Mouse (Mus musculus) ovary, postnatal 10 days (tissue): ENCODE data around the gene Nrxn1.
A peak's percentile ranks its signal among the peaks of the same experiment; 100 is the strongest.
"Not testable (repeated sequence)": the region's sequence is repeated elsewhere in the genome, so short reads cannot be mapped to it uniquely, and the experiment has no call there.

Experiments used
- DNase-seq: peaks from one replicate; pipeline ENCODE4 v3.0.0; 2022; ENCODE audit warnings: low spot score

Gene Nrxn1

DNA sequence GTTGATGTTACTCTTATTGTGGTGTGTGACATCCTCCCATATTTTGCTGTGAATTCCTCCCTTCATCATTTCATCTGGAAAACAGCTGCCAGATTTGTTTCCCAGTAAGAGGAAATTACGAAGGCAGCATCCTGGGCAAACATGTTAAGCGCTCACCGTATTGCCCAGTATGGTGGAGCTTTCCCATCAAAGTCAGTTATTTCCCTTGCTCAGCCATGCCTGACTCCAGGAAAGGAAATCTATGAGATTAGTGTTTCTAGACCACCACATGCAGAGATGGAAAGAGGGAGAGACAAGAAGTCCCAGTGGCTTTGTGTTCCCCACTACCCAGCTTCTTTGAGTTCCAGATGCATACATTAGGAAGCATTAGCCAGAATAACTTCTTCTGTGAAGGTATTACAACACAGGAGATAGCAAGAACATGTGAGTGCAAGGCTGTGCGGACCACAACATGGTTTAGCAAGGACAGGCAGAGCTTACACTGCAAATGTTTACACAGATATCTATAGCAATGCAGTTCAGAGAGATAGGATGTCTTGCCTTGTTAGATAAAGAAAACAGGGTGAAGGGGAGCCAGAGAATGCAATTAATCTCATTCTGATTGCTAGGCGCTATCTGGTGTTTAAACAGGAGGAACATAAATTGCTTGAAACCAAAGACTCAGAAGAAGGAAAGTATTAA is 839.3 kb downstream of the Nrxn1 start:
- DNase-seq: no peak

GRCm38 (mm10) chr17:90252196-90252595 is 840.7 kb downstream of the Nrxn1 start:
- no peak for DNase-seq

DNA sequence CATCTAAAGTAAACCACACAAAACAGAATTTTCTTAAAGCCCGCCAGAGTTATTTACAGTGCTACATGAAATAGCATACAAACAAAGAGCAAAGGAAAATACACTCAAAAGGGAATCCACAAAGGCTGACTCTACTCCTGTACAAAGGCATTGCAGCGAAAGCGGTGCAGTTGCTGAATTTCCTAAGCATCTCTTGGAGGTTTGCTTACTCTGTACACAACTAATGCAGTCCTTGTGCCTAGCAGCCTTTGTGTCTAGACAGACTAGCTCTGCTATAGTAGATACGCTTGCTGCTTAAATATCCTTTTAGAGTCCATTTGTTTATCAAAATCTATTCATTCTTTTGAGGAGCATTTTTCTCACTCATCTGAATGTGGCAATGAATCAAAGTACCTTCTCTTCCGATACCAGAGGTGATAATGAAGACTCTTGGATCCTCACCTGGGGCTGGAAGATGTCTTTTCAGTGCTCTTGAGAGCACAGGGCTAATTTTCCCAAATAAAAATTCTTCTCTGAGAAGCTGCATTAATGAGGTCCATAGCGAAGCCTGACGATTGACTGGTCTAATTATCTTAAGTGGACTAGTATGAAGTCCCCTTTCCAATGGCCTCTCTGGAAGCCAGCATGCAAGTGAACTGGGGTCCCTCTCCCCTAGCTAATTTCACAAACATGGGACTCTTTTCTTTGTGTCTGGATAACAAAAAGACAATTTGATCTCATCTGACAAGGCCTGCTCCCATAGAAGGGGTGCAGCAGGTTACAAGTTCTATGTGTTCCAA is 845.6 kb downstream of the Nrxn1 start:
- DNase-seq: no peak

DNA sequence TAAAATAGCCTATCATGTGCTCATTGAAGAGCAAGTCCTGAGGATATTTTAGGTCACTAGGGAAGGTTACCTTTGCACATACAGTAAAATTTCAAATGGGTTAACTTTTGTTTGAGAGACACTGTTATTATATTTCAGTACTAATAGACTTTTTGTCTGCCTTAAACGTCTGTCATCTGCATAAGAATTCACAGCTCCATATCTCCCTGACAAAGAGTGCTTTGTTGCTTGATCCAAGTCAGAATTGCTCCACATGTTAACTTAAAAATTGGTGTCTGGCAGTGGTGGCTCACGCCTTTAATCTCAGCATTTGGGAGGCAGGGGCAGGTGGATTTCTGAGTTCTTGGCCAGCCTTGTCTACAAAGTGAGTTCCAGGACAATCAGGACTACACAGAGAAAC is 848.5 kb downstream of the Nrxn1 start:
- no peak for DNase-seq

DNA sequence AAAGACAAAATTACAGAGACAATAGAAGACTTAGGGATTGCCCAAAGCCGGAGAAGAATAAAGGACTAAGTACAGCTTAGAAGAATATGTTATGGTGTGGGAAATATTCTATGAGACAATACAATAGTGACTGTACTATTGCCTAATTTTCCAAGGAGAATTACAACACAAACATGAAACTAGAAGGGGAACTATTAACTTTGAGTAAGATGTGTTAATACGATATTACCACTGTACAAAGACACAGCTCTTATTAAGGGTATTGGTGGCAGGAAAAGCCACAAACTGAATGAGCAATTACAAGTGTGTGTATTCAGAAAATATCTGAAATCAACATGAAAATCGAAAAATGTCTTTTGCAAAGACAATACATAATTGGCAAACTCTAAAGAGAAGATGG is 853.9 kb downstream of the Nrxn1 start:
- DNase-seq: no peak

GRCm38 (mm10) chr17:90238517-90238916 is 854.4 kb downstream of the Nrxn1 start:
- no peak for DNase-seq

GRCm38 (mm10) chr17:90235674-90236073 is 857.2 kb downstream of the Nrxn1 start:
- not testable (repeated sequence) for DNase-seq

DNA sequence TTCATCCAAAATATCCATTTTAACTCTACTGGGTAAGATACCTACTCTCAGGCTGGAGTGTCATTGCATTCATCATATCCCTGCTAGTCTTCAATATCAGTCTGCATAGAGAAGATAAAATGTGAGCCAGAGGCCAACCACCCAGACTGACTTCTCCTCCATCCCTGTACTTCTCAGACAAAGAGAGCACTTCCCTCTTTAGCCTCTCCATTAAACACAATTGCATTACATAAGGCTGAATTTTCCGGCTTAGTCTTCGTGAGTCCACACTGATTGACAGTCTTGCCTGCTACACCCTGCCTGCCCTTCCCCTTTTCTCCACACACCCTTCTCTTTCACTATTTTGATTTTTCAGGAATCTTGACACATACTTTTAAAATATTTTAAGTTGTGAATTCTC is 858.1 kb downstream of the Nrxn1 start:
- DNase-seq: no peak

GRCm38 (mm10) chr17:90208547-90208946 is 884.3 kb downstream of the Nrxn1 start:
- DNase-seq: no peak

- DNase-seq: no peak
These were observed 885.3 kb downstream of the Nrxn1 start for GRCm38 (mm10) chr17:90207617-90208016.

- DNase-seq: no peak
These were observed 888.9 kb downstream of the Nrxn1 start for GRCm38 (mm10) chr17:90203993-90204392.

- no peak for DNase-seq
These were observed 890.1 kb downstream of the Nrxn1 start for GRCm38 (mm10) chr17:90202785-90203184.

DNA sequence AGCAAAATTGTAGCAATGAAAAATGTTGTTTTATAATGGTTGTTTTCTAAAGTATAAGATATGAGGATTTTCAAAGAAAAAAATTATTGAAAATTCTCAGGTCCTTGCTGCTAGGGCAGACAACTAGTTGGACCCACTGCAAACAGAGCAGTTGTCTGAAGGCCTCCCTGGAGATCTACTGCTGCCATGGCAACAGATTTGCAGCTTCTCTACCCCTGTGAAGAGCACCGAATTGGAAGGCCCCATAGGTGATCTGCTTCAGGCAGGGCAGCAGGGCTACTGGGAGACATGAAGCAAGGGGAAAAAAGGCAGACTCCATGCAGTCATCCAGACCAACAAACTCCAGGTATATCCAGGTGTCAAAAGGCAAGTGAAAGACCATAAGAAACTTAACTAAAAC is 896.1 kb downstream of the Nrxn1 start:
- DNase-seq: no peak

DNA sequence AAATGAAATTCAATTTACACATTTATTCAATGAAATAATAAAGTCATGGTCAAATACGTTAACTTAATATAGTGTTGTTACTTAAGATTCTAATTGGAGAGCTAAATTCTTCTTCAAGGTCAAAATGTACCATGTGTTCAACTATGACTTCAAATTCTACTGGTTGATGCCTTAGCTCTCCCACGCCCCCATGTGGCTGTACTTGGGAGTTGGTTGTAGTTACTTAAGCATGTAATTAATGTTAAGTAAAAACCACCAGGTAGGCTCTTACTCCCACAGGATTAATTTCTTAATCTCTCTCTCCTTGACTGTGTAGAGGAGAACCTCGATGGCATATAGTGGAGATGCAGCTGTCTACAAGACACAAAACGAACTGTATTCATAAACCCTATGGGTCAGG is 951.3 kb downstream of the Nrxn1 start:
- DNase-seq: no peak

DNA sequence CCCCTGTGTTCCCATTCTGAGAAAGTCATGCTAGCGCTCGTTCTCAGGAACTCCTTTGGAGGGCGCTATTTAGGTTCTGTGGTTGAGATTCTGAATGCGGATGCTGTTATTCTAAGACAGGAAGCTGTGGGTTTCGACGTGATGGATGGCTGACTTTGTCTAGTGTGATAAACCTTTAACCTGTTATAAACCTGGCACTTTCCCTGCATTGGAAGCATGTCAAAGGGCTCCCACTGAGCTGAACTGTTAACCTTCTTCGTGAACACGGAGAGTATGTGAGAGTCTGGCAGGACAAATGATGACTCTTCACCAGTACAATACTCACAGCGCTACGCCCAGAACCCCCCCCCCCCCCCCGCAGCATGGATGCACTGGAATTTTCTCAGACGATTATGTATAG is 962.0 kb downstream of the Nrxn1 start:
- DNase-seq: no peak

- DNase-seq: no peak
These were observed 963.7 kb downstream of the Nrxn1 start for GRCm38 (mm10) chr17:90129183-90129582.

DNA sequence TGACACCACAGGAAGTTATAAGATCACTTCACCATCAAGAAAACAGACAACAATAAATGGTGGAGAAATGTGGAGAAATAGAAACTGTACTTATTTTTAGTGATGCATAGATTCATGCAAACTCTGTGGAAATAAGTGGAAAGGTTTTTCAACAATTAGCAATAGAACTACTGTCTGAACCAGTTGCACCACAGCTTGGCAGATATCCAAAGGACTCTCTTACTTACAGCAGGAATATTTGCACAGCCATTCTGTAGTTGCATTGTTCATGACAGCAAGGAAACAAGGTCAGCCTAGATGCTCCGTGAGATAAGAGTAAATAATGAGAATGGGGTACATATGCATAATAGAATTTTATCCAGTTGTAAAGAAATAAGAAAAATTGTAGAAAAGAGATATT is 965.3 kb downstream of the Nrxn1 start:
- no peak for DNase-seq

DNA sequence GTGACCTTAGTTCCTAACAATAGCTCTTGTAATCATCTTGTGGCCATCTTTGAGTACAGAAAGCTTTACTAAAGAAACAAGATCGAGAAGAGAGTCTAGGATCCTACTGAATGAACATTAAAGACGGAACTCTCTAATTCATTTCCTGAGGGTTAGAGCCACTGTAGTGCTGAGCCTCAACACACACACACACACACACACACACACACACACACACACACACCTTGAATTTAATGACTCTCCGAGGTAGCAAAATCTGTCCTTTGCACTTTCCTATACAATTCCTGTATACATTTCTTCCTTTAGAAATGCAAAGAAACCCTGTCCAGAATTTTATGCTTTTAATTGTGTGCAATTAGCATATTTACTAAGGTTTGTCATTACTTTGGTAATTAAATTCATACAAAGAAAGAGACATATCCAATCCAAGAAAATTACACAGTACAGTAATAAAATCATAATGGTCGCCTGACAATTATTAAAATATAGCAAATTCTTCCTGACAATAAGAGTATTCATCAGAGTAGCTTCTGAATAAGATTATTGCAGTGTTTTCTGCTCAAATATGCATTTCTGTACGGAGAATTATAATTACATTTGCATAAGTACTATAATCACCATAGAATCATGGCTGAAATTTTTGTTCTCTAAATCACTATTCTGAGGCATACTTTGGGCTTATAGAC is 969.9 kb downstream of the Nrxn1 start:
- DNase-seq: no peak

DNA sequence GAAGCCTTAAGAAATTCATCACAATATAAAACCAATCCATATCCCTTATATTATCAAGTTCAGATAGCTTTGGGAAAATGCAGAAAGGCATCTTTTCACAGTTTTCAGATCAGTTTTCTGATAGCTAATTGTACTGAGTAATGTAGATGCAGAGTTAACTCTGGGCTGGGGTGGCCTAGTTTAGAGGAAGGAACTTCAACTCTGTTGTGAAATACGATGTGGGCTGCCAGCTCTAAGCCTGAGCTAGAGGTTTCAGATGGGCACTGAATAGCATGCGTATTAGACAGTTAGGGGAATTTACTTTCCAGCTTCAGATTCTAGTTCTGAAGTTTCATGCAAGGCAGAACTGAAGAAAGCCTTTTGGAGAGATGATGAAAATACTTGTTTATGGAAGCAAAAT is 976.6 kb downstream of the Nrxn1 start:
- no peak for DNase-seq

- no peak for DNase-seq
These were observed 997.9 kb downstream of the Nrxn1 start for GRCm38 (mm10) chr17:90094999-90095398.

GRCm38 (mm10) chr17:90088314-90088650 is 1004.6 kb downstream of the Nrxn1 start:
- DNase-seq: peak; percentile 9

DNA sequence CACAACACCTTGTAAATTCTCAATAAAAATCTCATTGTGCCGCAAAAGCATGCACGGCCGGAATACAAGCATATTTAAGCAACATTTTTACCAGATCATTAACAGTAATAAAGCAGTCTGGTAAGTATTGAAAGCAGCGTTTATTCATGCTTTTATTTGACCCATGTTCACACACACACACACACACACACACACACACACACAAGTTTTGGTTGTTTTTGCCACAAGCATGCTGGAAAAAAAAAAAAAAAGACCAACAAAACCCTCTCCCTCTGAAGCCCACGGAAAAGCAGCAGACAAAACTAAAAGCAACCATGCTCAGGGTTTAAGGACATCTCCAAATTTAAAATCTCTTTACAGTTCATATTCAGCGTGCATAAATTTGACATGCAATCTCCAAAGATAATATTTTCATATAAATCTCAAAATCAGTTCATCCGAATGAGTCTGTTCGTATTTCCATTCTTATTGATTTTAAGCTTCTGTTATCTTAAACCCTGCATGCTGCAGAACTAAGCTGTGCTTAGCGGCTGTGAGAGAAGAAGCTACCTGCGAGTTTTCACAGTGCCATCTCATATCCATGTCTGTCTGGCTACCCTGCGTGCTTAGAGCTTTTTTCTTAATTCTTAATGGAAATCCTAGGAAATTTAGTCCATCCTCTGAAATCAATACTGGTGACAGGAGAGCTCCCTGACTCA is 1005.1 kb downstream of the Nrxn1 start:
- DNase-seq: no peak

GRCm38 (mm10) chr17:90086826-90087225 is 1006.0 kb downstream of the Nrxn1 start:
- no peak for DNase-seq
